Mouse (Mus musculus) myocyte (in vitro differentiated cells): ENCODE measurements at regions not wholly inside any gene's neighbourhood (a gene's known extent, or its start where the extent isn't known, plus 50 kb on each side); places are given as distances from the start of the nearest gene placed in this dataset.

ENCODE experiments used
- E2F4 ChIP-seq: IDR thresholded peaks from one replicate; pipeline ENCODE4 v1.6.1; 2011; ENCODE audit warnings: mild to moderate bottlenecking, control low read depth, moderate library complexity; ENCODE audit not compliant: insufficient read depth
- MAX ChIP-seq: IDR thresholded peaks from one replicate; pipeline ENCODE4 v1.6.1; 2011; ENCODE audit warnings: low read depth, mild to moderate bottlenecking, control low read depth
- MYOD1 ChIP-seq, 3 experiments: IDR thresholded peaks; one replicate each; pipeline ENCODE4 v1.6.1; 2011; ENCODE audit warnings: control low read depth in 2 of 3, low read depth in 2 of 3, mild to moderate bottlenecking in 2 of 3, moderate library complexity in 1 of 3; ENCODE audit not compliant: insufficient read length in 2 of 3, control insufficient read depth in 1 of 3
- POLR2A ChIP-seq: IDR thresholded peaks from one replicate; pipeline ENCODE4 v1.6.1; 2011; ENCODE audit warnings: low read depth, mild to moderate bottlenecking, control low read depth, moderate library complexity; ENCODE audit not compliant: insufficient read length
- SRF ChIP-seq: IDR thresholded peaks from one replicate; pipeline ENCODE4 v1.6.1; 2011; ENCODE audit warnings: low read depth; ENCODE audit not compliant: control insufficient read depth, insufficient read length
- TCF12 ChIP-seq: IDR thresholded peaks from one replicate; pipeline ENCODE4 v1.6.1; 2011; ENCODE audit warnings: mild to moderate bottlenecking, control low read depth; ENCODE audit not compliant: poor library complexity, insufficient read depth, severe bottlenecking
- TCF3 ChIP-seq: IDR thresholded peaks from one replicate; pipeline ENCODE4 v1.6.1; 2011; ENCODE audit warnings: low read depth, control low read depth; ENCODE audit not compliant: insufficient read length
- USF1 ChIP-seq: IDR thresholded peaks from one replicate; pipeline ENCODE4 v1.6.1; 2011; ENCODE audit warnings: low read depth, mild to moderate bottlenecking, control low read depth, moderate library complexity

- no peak for TF ChIP-seq POLR2A
- TF ChIP-seq MYOD1 (IDR thresholded peaks at IDR 0.05; ENCODE audit: control insufficient read depth in 1 of 3, insufficient read length in 2 of 3, low read depth in 2 of 3) = no peak
- no peak for TF ChIP-seq TCF12
- TF ChIP-seq SRF = no peak
- no peak for TF ChIP-seq USF1
- TF ChIP-seq MAX = no peak
- TF ChIP-seq TCF3 = no peak
- TF ChIP-seq E2F4 = no peak
Observed at GRCm38 (mm10) chr1:140851568-140851967, 605.6 kb downstream of the Kcnt2 start.
